Mouse (Mus musculus): ENCODE data around the gene Dnhd1. TPM values are rescaled to one million over a fixed set of nuclear protein-coding genes. Genes with fewer than 3 reads are reported as not detected.
A peak's percentile ranks its signal among the peaks of the same experiment; 100 is the strongest.
"Not testable (repeated sequence)": the region's sequence is repeated elsewhere in the genome, so short reads cannot be mapped to it uniquely, and the experiment has no call there.

Gene Dnhd1
- polyA plus RNA-seq, 1 experiment from 2014 or later = 1.1 TPM

GRCm38 (mm10) chr7:105726980-105727325, 76.3 kb downstream of the Dnhd1 start:
- H3K27me3 ChIP-seq (ENCODE audit: control insufficient read depth, insufficient read depth, low read length) = no peaks in the 10 kb centered on the region
- no peak overlapping the region for H3K4me3 ChIP-seq (ENCODE audit: low read depth, low read length)
- no peaks in the 10 kb centered on the region for H3K4me1 ChIP-seq (ENCODE audit: control insufficient read depth, insufficient read depth, low read length)
- no peaks in the 10 kb centered on the region for H3K9me3 ChIP-seq (replicated peaks; ENCODE audit: control insufficient read depth, low read length)
- no peak; the same call in 1 of the 2 replicates for ATAC-seq (replicated peaks; ENCODE audit: insufficient number of reproducible peaks, low FRiP score, low TSS enrichment)
- H3K36me3 ChIP-seq (ENCODE audit: control insufficient read depth, insufficient read depth, low read length) = peaks cover 9% of the 10 kb centered on the region; the same call in 1 of the 2 replicates
- 88% methylated on average over 4 of the region's 4 CpGs for WGBS (ENCODE audit: insufficient replicate concordance)
- no peak overlapping the region for H3K27ac ChIP-seq (ENCODE audit: low read depth, low read length)
- H3K4me2 ChIP-seq = no peak overlapping the region
- H3K9ac ChIP-seq (ENCODE audit: low read depth, low read length) = no peak overlapping the region

GRCm38 (mm10) chr7:105728701-105729428, 78.2 kb downstream of the Dnhd1 start:
- H3K9me3 ChIP-seq (replicated peaks; ENCODE audit: control insufficient read depth, low read length) = no peaks in the 10 kb centered on the region
- peaks cover 21% of the 10 kb centered on the region for H3K36me3 ChIP-seq (ENCODE audit: control insufficient read depth, insufficient read depth, low read length)
- no peaks in the 10 kb centered on the region for H3K4me1 ChIP-seq (ENCODE audit: control insufficient read depth, insufficient read depth, low read length)
- H3K9ac ChIP-seq (ENCODE audit: low read depth, low read length) = no peak overlapping the region
- WGBS (ENCODE audit: insufficient replicate concordance) = 86% methylated on average over 6 of the region's 6 CpGs
- no peak overlapping the region for H3K27ac ChIP-seq (ENCODE audit: low read depth, low read length)
- H3K27me3 ChIP-seq (ENCODE audit: control insufficient read depth, insufficient read depth, low read length) = no peaks in the 10 kb centered on the region
- no peak for ATAC-seq (replicated peaks; ENCODE audit: insufficient number of reproducible peaks, low FRiP score, low TSS enrichment)
- no peak overlapping the region for H3K4me2 ChIP-seq
- no peak overlapping the region for H3K4me3 ChIP-seq (ENCODE audit: low read depth, low read length)

GRCm38 (mm10) chr7:105733836-105734235, 83.2 kb downstream of the Dnhd1 start:
- no peak for ATAC-seq (replicated peaks; ENCODE audit: insufficient number of reproducible peaks, low FRiP score, low TSS enrichment)
- Histone ChIP-seq H3K27ac (ENCODE audit: low read depth, low read length) (no peak overlapping the region), H3K4me1 (ENCODE audit: control insufficient read depth, insufficient read depth, low read length) (peaks cover 15% of the 10 kb centered on the region), H3K9me3 (replicated peaks; ENCODE audit: control insufficient read depth, low read length) (no peaks in the 10 kb centered on the region), H3K27me3 (ENCODE audit: control insufficient read depth, insufficient read depth, low read length) (no peaks in the 10 kb centered on the region), H3K9ac (ENCODE audit: low read depth, low read length) (no peak overlapping the region), H3K4me2 (no peak overlapping the region), H3K4me3 (ENCODE audit: low read depth, low read length) (no peak overlapping the region), H3K36me3 (ENCODE audit: control insufficient read depth, insufficient read depth, low read length) (peaks cover 27% of the 10 kb centered on the region)
- 89% methylated on average over 11 of the region's 11 CpGs for WGBS (ENCODE audit: insufficient replicate concordance)

- Histone ChIP-seq H3K27ac (ENCODE audit: low read depth, low read length) (no peak overlapping the region), H3K9me3 (replicated peaks; ENCODE audit: control insufficient read depth, low read length) (no peaks in the 10 kb centered on the region), H3K27me3 (ENCODE audit: control insufficient read depth, insufficient read depth, low read length) (no peaks in the 10 kb centered on the region), H3K9ac (ENCODE audit: low read depth, low read length) (no peak overlapping the region), H3K36me3 (ENCODE audit: control insufficient read depth, insufficient read depth, low read length) (peaks cover 19% of the 10 kb centered on the region), H3K4me3 (ENCODE audit: low read depth, low read length) (no peak overlapping the region), H3K4me2 (peak overlapping the region; percentile 78), H3K4me1 (ENCODE audit: control insufficient read depth, insufficient read depth, low read length) (peaks cover 23% of the 10 kb centered on the region)
- ATAC-seq (replicated peaks; ENCODE audit: insufficient number of reproducible peaks, low FRiP score, low TSS enrichment) = no peak
- WGBS (ENCODE audit: insufficient replicate concordance) = 85% methylated on average over 8 of the region's 8 CpGs
These were observed 84.2 kb downstream of the Dnhd1 start for GRCm38 (mm10) chr7:105734826-105735225.

GRCm38 (mm10) chr7:105735464-105735863, 84.8 kb downstream of the Dnhd1 start:
- peak overlapping the region; percentile 98 for H3K9ac ChIP-seq (ENCODE audit: low read depth, low read length)
- peak overlapping the region; percentile 71 for H3K4me3 ChIP-seq (ENCODE audit: low read depth, low read length)
- ATAC-seq (replicated peaks; ENCODE audit: insufficient number of reproducible peaks, low FRiP score, low TSS enrichment); H3K27me3 ChIP-seq (ENCODE audit: control insufficient read depth, insufficient read depth, low read length); H3K27ac ChIP-seq (ENCODE audit: low read depth, low read length); H3K9me3 ChIP-seq (replicated peaks; ENCODE audit: control insufficient read depth, low read length): not testable (repeated sequence)
- H3K4me2 ChIP-seq = peak overlapping the region; percentile 78
- WGBS (ENCODE audit: insufficient replicate concordance) = 48% methylated on average over 4 of the region's 4 CpGs
- peaks cover 21% of the 10 kb centered on the region for H3K36me3 ChIP-seq (ENCODE audit: control insufficient read depth, insufficient read depth, low read length)
- peaks cover 23% of the 10 kb centered on the region for H3K4me1 ChIP-seq (ENCODE audit: control insufficient read depth, insufficient read depth, low read length)

- peak; percentile 96 for ATAC-seq (replicated peaks; ENCODE audit: insufficient number of reproducible peaks, low FRiP score, low TSS enrichment)
- WGBS (ENCODE audit: insufficient replicate concordance) = 1% methylated on average over 42 of the region's 62 CpGs
- Histone ChIP-seq H3K9ac (ENCODE audit: low read depth, low read length) (peak within 1 kb of the TSS; percentile 98), H3K27me3 (ENCODE audit: control insufficient read depth, insufficient read depth, low read length) (no peaks in the 10 kb centered on the region), H3K9me3 (replicated peaks; ENCODE audit: control insufficient read depth, low read length) (no peaks in the 10 kb centered on the region), H3K4me1 (ENCODE audit: control insufficient read depth, insufficient read depth, low read length) (peaks cover 23% of the 10 kb centered on the region), H3K36me3 (ENCODE audit: control insufficient read depth, insufficient read depth, low read length) (peaks cover 29% of the 10 kb centered on the region), H3K4me2 (peak within 1 kb of the TSS; percentile 78), H3K4me3 (ENCODE audit: low read depth, low read length) (peak within 1 kb of the TSS; percentile 71), H3K27ac (ENCODE audit: low read depth, low read length) (peak within 1 kb of the TSS; percentile 97)
These were observed 85.8 kb downstream of the Dnhd1 start, which contains the start of gene Ilk for GRCm38 (mm10) chr7:105736264-105736901. Gene Ilk (plus strand): TSS chr7:105736592.

- H3K9me3 ChIP-seq (replicated peaks; ENCODE audit: control insufficient read depth, low read length) = no peaks in the 10 kb centered on the region
- H3K27ac ChIP-seq (ENCODE audit: low read depth, low read length) = peak within 1 kb of the TSS; percentile 97
- ATAC-seq (replicated peaks; ENCODE audit: insufficient number of reproducible peaks, low FRiP score, low TSS enrichment) = no peak; the same call in 1 of the 2 replicates
- peak within 1 kb of the TSS; percentile 71 for H3K4me3 ChIP-seq (ENCODE audit: low read depth, low read length)
- peak within 1 kb of the TSS; percentile 78 for H3K4me2 ChIP-seq
- peaks cover 34% of the 10 kb centered on the region for H3K36me3 ChIP-seq (ENCODE audit: control insufficient read depth, insufficient read depth, low read length)
- H3K4me1 ChIP-seq (ENCODE audit: control insufficient read depth, insufficient read depth, low read length) = peaks cover 23% of the 10 kb centered on the region
- H3K9ac ChIP-seq (ENCODE audit: low read depth, low read length) = peak within 1 kb of the TSS; percentile 98
- WGBS (ENCODE audit: insufficient replicate concordance) = under 1% methylated on average over 30 of the region's 30 CpGs
- H3K27me3 ChIP-seq (ENCODE audit: control insufficient read depth, insufficient read depth, low read length) = no peaks in the 10 kb centered on the region
These were observed 86.4 kb downstream of the Dnhd1 start, which contains the start of gene Rrp8 for GRCm38 (mm10) chr7:105736911-105737521. Gene Rrp8 (minus strand): TSS chr7:105737385.

- peaks cover 31% of the 10 kb centered on the region for H3K36me3 ChIP-seq (ENCODE audit: control insufficient read depth, insufficient read depth, low read length)
- H3K4me3 ChIP-seq (ENCODE audit: low read depth, low read length) = peak overlapping the region; percentile 71
- H3K4me1 ChIP-seq (ENCODE audit: control insufficient read depth, insufficient read depth, low read length) = peaks cover 23% of the 10 kb centered on the region
- H3K9ac ChIP-seq (ENCODE audit: low read depth, low read length) = peak overlapping the region; percentile 98
- H3K9me3 ChIP-seq (replicated peaks; ENCODE audit: control insufficient read depth, low read length) = no peaks in the 10 kb centered on the region
- WGBS (ENCODE audit: insufficient replicate concordance) = 20% methylated on average over 3 of the region's 3 CpGs
- H3K27ac ChIP-seq (ENCODE audit: low read depth, low read length) = peak overlapping the region; percentile 97
- H3K4me2 ChIP-seq = peak overlapping the region; percentile 78
- ATAC-seq (replicated peaks; ENCODE audit: insufficient number of reproducible peaks, low FRiP score, low TSS enrichment) = no peak
- no peaks in the 10 kb centered on the region for H3K27me3 ChIP-seq (ENCODE audit: control insufficient read depth, insufficient read depth, low read length)
These were observed 87.0 kb downstream of the Dnhd1 start for GRCm38 (mm10) chr7:105737648-105738047.
